Mouse (Mus musculus): ENCODE results near the gene Lamtor3.
"Not testable (repeated sequence)": the region's sequence is repeated elsewhere in the genome, so short reads cannot be mapped to it uniquely, and the experiment has no call there.

Gene Lamtor3

DNA sequence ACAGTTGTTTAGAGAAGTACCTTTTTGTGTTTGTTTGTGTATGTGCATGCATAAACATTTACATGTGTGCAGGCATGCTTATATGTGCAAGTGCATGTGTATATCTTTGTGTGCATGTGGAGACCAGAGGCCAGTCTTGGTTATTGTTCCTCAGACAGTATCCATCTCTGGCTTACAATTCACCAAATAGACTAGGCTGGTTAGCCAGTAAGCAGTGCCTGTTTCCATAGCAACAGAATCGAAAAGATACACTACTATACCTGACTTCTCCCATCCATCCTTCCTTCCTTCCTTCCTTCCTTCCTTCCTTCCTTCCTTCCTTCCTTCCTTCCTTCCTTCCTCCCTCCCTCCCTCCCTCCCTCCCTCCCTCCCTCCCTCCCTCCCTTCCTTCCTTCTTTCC lies 45.7 kb downstream of the Lamtor3 start:
- DNase-seq: not testable (repeated sequence)

DNA sequence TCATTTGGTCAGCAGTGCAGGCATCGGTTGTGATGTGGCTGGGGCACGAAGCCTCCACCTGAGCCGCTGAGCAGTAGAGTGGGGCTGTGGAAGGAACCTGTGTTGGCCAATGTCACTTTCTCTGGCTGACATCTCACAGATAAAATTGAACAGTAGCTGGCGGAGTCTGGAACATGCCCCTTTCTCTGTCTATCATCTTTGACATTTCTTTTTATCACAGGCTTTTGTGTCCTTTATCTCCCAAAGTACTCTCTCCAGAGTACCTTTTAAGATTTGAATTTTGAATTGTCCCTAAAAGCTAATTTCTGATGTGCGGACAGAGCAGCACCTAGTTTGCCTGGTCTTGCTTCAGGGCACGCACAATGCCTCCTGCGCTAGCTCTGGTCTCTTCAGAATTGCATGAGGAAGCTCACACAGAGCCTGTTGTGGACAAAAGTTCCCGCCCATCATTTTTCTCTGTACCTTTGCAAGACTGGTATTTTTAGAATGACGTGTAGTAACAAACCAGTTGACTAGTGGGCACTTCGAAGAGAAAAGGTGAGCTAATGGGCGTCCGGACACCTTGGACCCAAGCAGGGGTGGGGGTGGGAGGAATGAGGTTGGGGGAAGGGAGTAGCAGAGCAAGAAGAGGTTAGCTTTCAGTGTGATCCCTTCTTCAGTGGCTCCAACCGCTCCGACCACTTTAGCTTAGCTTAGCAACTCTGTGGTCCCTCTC lies 50.0 kb downstream of the Lamtor3 start:
- no peak for DNase-seq

DNA sequence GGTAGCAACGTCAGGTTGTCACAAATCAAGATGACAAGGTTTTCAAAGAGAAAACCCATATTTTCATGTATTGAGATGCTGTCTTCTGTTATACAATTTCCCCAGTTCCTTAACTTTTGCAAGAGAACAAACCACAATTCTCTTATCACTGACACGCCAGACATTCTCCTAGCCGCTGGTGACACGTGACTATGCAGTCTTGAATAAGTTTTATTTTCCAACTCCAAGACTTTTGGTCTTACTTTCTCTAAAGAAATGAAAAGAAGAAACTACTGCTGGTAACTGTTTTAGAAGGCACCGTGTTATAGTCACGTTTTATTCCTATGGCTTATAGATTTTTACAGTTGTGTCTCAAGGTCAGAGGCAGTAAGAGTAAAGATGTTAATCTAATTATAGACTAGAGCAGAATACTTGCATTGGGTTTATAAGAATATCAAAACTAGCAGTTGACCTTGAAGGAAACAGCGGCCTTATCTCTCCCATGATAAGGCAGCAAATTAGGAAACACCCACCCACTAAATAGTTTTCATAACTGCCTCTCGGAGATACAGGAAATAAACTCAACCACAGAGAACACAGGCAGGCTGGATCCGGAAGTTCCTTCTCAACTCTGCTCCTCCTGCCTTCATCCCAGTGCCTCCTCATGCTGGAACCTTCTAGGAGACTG lies 50.6 kb downstream of the Lamtor3 start:
- no peak for DNase-seq

GRCm38 (mm10) chr3:137969951-137970350 lies 51.6 kb downstream of the Lamtor3 start:
- no peak for DNase-seq

- DNase-seq: no peak
Observed at GRCm38 (mm10) chr3:137972224-137972623, 53.9 kb downstream of the Lamtor3 start.

GRCm38 (mm10) chr3:137972989-137973388 lies 54.7 kb downstream of the Lamtor3 start:
- DNase-seq: no peak

GRCm38 (mm10) chr3:137974306-137974705 lies 56.0 kb downstream of the Lamtor3 start:
- no peak for DNase-seq

GRCm38 (mm10) chr3:137975435-137975834 lies 57.1 kb downstream of the Lamtor3 start:
- no peak for DNase-seq

DNA sequence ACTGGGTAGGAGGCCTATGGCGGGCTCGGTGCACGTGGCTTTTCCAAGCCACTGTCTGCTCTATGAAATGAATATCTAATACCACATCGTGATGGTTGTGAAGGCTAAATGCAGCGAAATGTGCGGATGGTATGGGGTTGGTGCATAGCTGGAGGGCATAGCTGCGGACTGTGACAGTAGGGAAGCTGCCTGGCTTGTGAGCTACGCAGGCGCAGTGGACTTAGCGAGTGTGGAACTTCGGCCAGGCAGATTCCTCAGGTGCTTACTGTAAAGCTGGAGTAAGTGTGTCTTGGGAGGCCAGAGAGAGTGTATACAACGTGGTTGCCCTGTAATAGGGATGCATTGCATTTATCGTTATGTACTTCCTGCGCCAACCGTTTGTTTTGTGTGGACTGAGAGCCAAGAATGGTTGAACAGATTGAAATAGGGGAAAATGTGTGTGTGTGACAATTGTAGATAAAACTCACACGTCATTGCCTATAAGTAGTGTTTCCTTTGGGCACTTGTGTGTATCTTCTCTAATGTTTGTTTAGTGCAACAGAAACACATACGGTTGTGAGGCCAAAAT lies 57.6 kb downstream of the Lamtor3 start:
- no peak for DNase-seq

- no peak for DNase-seq
Observed at GRCm38 (mm10) chr3:137976943-137977628, 58.8 kb downstream of the Lamtor3 start.

DNA sequence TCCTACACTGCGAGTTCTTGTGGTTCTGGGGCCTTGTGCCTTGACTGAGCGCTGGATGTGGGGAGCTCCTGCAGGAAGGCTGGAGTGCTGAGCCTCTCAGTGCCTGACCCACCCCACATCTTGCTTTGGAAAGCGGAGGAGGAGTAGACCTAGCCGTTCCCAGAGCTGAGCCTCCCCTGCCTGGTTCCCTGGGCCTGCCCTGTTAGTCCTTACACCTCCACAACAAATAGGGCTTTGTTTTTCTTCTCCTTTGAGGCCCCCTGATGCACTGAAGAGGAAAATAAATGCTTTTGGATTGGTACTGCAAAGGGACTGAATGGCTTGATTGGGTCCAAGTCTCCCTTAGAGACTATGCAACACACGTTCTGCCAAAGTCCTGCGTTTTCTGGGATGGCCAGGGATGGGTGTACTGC lies 59.3 kb downstream of the Lamtor3 start:
- DNase-seq: no peak

- no peak for DNase-seq
Observed at GRCm38 (mm10) chr3:137978233-137978632, 59.9 kb downstream of the Lamtor3 start.

Measured in spleen, adult 18-20 months (tissue).